Mouse (Mus musculus): ENCODE measurements at regions not wholly inside any gene's neighbourhood (a gene's known extent, or its start where the extent isn't known, plus 50 kb on each side); places are given as distances from the start of the nearest gene placed in this dataset.

DNA sequence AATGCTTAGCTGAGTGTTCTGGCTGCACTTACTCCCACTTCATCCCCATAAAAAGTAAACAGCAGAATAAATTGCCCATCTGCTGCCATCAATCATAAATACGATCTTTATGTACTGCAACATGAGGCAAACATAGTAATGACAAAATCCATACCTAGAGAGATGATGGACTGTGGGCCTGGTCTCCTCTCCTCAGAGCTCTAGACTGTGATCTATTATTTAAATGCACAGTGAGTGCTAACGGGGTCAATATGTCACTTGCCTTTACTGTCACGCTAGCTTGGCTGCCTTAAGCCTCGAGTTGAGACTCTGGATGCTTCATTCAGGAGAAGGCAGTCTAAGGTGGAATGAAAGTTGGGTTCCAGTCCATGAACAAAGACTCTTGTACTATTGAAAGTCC, 683.7 kb upstream of the Vstm2b start:
- no peaks in the 10 kb centered on the region for H3K27me3 ChIP-seq (ENCODE audit: insufficient read depth, low read length)
- no peaks in the 10 kb centered on the region for H3K4me1 ChIP-seq (replicated peaks; ENCODE audit: low read depth, low read length)
- no peak overlapping the region for H3K4me3 ChIP-seq (replicated peaks; ENCODE audit: low read length)
- no peaks in the 10 kb centered on the region for H3K9me3 ChIP-seq (ENCODE audit: low read length)
- TF ChIP-seq POU5F1 (IDR thresholded peaks at IDR 0.05; ENCODE audit: borderline replicate concordance, low read length) (no peak), NANOG (IDR thresholded peaks at IDR 0.05; ENCODE audit: borderline replicate concordance, low read length) (no peak), CTCF (conservative IDR thresholded peaks at IDR 0.05; ENCODE audit: low read length) (no peak)
- H3K36me3 ChIP-seq (ENCODE audit: insufficient read depth, low read length), result no peaks in the 10 kb centered on the region

DNA sequence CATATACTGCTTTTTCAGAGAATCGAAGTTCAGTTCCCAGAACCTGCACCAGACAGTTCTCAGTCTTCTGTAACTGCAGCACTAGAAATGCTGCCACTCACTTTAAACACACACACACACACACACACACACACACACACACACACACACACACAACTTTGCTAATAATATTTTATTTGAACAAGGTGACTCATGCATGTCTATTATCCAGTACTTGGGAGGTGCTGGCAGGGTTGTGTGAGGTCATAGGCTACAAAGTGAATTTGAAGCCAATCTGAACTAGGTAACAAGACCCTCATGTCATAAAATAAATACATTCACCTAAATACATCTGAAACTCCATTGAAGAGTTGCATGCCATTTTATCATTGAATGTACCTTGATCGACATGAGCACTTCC, 682.9 kb upstream of the Vstm2b start:
- TF ChIP-seq CTCF (conservative IDR thresholded peaks at IDR 0.05; ENCODE audit: low read length) (no peak), NANOG (IDR thresholded peaks at IDR 0.05; ENCODE audit: borderline replicate concordance, low read length) (no peak), POU5F1 (IDR thresholded peaks at IDR 0.05; ENCODE audit: borderline replicate concordance, low read length) (no peak)
- Histone ChIP-seq H3K4me1 (replicated peaks; ENCODE audit: low read depth, low read length) (no peaks in the 10 kb centered on the region), H3K36me3 (ENCODE audit: insufficient read depth, low read length) (no peaks in the 10 kb centered on the region), H3K4me3 (replicated peaks; ENCODE audit: low read length) (no peak overlapping the region), H3K27me3 (ENCODE audit: insufficient read depth, low read length) (no peaks in the 10 kb centered on the region), H3K9me3 (ENCODE audit: low read length) (no peaks in the 10 kb centered on the region)

DNA sequence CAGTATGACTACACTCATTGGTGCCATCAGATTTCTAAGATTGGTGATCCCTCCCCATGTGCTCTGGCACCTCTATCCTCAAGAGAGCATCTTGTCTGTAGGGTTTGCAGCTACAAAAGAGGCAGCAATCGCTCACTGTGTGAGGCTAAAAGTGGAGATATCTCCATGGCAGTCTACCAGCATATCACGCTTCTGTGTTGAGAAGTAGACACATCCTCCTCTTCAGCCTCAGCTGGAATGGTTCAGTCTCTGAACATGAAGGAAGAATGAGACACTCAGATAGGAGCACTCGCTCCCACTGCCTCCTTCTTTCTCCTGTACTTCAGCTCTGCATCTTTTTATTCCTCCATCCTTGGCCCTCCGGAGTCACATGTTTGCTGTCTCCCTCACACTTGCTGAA, 677.6 kb upstream of the Vstm2b start:
- Histone ChIP-seq H3K4me3 (replicated peaks; ENCODE audit: low read length) (no peak overlapping the region), H3K36me3 (ENCODE audit: insufficient read depth, low read length) (no peaks in the 10 kb centered on the region), H3K27me3 (ENCODE audit: insufficient read depth, low read length) (no peaks in the 10 kb centered on the region), H3K9me3 (ENCODE audit: low read length) (no peaks in the 10 kb centered on the region), H3K4me1 (replicated peaks; ENCODE audit: low read depth, low read length) (no peaks in the 10 kb centered on the region)
- TF ChIP-seq NANOG (IDR thresholded peaks at IDR 0.05; ENCODE audit: borderline replicate concordance, low read length) (no peak), POU5F1 (IDR thresholded peaks at IDR 0.05; ENCODE audit: borderline replicate concordance, low read length) (no peak)

DNA sequence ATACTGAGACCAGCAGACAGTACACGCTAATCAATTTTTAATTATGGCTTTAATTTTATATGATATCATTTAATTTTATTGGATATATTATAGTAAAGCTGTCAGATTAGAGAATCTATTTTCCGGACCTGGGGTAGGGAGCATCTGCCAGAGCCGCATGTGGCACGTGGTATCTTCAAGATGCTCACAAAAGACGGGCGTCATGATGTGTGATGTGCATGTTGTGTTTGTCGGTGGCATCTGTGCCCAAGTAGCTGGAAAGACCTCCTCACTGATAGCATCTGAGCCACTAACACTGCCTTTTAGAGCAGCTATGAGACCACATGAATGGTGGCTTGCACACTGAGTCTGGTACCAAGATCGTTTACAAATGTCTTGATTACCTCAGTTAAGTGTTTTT, 652.9 kb upstream of the Vstm2b start:
- TF ChIP-seq POU5F1 (IDR thresholded peaks at IDR 0.05; ENCODE audit: borderline replicate concordance, low read length) (no peak), NANOG (IDR thresholded peaks at IDR 0.05; ENCODE audit: borderline replicate concordance, low read length) (no peak), CTCF (conservative IDR thresholded peaks at IDR 0.05; ENCODE audit: low read length) (no peak)
- peaks cover 5% of the 10 kb centered on the region; the same call in 1 of the 2 replicates for H3K9me3 ChIP-seq (ENCODE audit: low read length)
- no peak overlapping the region for H3K4me3 ChIP-seq (replicated peaks; ENCODE audit: low read length)
- no peaks in the 10 kb centered on the region for H3K27me3 ChIP-seq (ENCODE audit: insufficient read depth, low read length)
- no peaks in the 10 kb centered on the region for H3K4me1 ChIP-seq (replicated peaks; ENCODE audit: low read depth, low read length)
- no peaks in the 10 kb centered on the region for H3K36me3 ChIP-seq (ENCODE audit: insufficient read depth, low read length)

DNA sequence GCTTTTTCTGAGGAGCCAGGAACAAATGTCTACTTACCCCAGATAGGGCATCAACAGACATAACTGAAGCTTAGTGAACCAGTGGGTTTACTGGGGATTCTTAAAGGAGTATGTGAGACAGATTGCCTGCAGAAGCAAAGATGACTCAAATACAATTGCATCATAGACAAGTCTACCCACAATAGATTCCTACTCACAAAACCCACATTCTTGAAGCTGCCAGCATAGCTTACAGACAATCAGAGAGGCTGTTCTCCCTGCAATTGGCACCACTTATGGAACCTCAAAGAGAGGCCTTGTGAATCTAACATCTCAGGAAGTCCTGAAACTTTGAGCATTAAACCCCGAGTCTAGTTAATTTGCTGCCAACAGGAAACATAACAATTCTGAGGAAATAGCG, 649.6 kb upstream of the Vstm2b start:
- Histone ChIP-seq H3K4me3 (replicated peaks; ENCODE audit: low read length) (no peak overlapping the region), H3K36me3 (ENCODE audit: insufficient read depth, low read length) (no peaks in the 10 kb centered on the region), H3K27me3 (ENCODE audit: insufficient read depth, low read length) (no peaks in the 10 kb centered on the region), H3K9me3 (ENCODE audit: low read length) (peaks cover 5% of the 10 kb centered on the region; the same call in 1 of the 2 replicates), H3K4me1 (replicated peaks; ENCODE audit: low read depth, low read length) (no peaks in the 10 kb centered on the region)
- no peak for TF ChIP-seq CTCF (conservative IDR thresholded peaks at IDR 0.05; ENCODE audit: low read length)

DNA sequence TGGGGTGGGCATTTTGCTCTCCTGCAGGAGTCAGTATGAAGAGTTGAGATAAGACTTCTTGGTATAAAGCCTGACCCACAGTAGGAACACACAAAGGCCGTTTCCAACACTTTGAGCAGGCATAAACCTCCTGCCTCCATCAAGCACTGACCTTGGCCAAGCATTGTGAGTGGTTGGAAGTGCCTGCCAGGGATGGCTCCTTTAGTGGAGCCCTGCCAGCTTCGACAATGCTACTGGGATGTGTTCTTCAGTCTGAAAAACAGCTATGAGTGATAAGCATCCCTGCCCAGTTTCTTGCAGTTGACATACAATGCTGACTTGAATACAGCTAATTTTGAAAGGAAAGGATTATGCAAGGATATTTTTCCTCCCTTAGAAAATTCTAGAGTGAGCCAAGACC, 644.6 kb upstream of the Vstm2b start:
- H3K9me3 ChIP-seq (ENCODE audit: low read length), result peaks cover 5% of the 10 kb centered on the region; the same call in 1 of the 2 replicates
- no peaks in the 10 kb centered on the region for H3K4me1 ChIP-seq (replicated peaks; ENCODE audit: low read depth, low read length)
- no peak for TF ChIP-seq CTCF (conservative IDR thresholded peaks at IDR 0.05; ENCODE audit: low read length)
- no peak for TF ChIP-seq NANOG (IDR thresholded peaks at IDR 0.05; ENCODE audit: borderline replicate concordance, low read length)
- no peak for TF ChIP-seq POU5F1 (IDR thresholded peaks at IDR 0.05; ENCODE audit: borderline replicate concordance, low read length)
- H3K4me3 ChIP-seq (replicated peaks; ENCODE audit: low read length), result no peak overlapping the region
- H3K36me3 ChIP-seq (ENCODE audit: insufficient read depth, low read length), result no peaks in the 10 kb centered on the region
- no peaks in the 10 kb centered on the region for H3K27me3 ChIP-seq (ENCODE audit: insufficient read depth, low read length)

DNA sequence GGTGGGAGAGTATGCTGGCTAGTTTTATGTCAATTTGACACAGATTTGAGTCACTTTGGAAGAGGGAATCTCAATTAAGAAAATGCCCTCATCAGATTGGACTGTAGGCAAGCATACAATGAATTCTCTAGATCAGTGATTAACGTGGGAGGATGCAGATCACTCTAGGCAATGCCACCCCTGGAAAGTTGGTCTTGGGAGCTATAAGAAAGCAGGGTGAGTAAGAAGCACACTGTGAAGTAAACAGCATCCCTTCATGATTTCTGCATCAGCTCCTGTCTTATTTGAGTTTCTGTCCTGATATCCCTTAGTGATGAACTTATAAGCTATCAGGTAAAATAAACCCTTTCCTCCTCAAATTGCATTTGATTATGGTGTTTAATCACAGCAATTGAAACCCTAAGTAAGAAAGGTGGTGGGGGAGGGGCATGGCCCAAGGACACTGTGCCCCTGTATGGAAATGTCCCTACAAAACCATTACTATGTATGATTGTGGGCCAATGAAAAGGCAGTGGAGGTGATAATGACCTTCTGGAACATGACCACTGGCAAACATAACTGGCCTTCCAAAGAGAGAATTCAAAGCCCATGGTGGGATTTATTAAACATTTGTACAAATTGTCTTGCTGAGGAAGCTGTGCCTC, 640.3 kb upstream of the Vstm2b start:
- TF ChIP-seq POU5F1 (IDR thresholded peaks at IDR 0.05; ENCODE audit: borderline replicate concordance, low read length) (no peak), CTCF (conservative IDR thresholded peaks at IDR 0.05; ENCODE audit: low read length) (no peak), NANOG (IDR thresholded peaks at IDR 0.05; ENCODE audit: borderline replicate concordance, low read length) (no peak)
- Histone ChIP-seq H3K36me3 (ENCODE audit: insufficient read depth, low read length) (no peaks in the 10 kb centered on the region), H3K4me1 (replicated peaks; ENCODE audit: low read depth, low read length) (no peaks in the 10 kb centered on the region), H3K27me3 (ENCODE audit: insufficient read depth, low read length) (no peaks in the 10 kb centered on the region), H3K9me3 (ENCODE audit: low read length) (no peaks in the 10 kb centered on the region), H3K4me3 (replicated peaks; ENCODE audit: low read length) (no peak overlapping the region)

DNA sequence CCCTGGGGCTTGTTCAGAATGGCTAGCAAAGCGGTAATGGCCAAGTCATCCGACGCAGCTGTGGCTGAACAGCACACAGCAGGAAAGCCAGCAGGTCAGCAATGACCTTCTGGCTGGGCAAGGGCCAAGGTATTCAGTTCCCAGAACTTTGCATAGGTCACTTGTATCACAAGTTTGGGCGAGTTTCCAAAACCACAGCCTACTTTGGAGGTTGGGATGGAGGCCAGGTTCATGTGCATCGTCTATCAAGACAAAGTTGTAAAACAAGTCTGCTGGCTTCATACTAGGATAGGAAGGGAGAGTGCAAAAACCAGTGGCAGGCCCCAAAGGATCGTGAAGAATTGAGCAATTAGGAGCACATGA, 639.8 kb upstream of the Vstm2b start:
- H3K4me1 ChIP-seq (replicated peaks; ENCODE audit: low read depth, low read length), result no peaks in the 10 kb centered on the region
- no peak overlapping the region for H3K4me3 ChIP-seq (replicated peaks; ENCODE audit: low read length)
- H3K9me3 ChIP-seq (ENCODE audit: low read length), result no peaks in the 10 kb centered on the region
- no peak for TF ChIP-seq CTCF (conservative IDR thresholded peaks at IDR 0.05; ENCODE audit: low read length)
- TF ChIP-seq NANOG (IDR thresholded peaks at IDR 0.05; ENCODE audit: borderline replicate concordance, low read length), result no peak
- no peak for TF ChIP-seq POU5F1 (IDR thresholded peaks at IDR 0.05; ENCODE audit: borderline replicate concordance, low read length)
- H3K36me3 ChIP-seq (ENCODE audit: insufficient read depth, low read length), result no peaks in the 10 kb centered on the region
- no peaks in the 10 kb centered on the region for H3K27me3 ChIP-seq (ENCODE audit: insufficient read depth, low read length)

DNA sequence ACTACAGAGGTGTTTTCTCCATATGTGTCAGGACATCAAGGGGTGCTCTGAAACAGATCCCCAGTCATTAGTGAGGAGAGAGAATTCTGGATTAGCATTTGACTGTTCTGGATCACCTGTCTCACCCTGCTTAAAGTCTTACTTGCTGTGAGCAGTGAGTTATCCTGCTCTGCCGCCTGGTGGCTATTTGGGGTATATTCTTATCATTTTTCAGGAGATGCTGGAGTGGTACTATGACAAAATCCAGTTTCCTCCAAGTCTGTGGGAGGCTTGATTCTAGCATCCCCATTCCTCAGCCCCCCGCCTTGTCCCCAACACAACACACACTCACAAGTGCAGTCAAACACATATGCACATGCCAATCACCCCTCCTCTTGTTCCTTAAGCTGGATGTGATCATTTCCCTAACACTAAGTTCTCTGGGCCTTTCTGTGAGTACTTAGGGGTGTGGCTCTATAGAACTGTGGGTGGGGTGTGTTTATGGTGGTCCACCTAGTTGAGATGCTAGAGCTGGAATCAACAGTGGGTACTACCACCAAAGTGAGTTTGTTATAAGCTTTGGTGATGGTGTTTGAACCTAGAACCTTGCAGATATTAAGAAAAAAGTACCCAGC, 624.6 kb upstream of the Vstm2b start:
- no peaks in the 10 kb centered on the region for H3K27me3 ChIP-seq (ENCODE audit: insufficient read depth, low read length)

More for the DNA sequence above, 624.6 kb upstream of the Vstm2b start:
- TF ChIP-seq NANOG (IDR thresholded peaks at IDR 0.05; ENCODE audit: borderline replicate concordance, low read length) (no peak), POU5F1 (IDR thresholded peaks at IDR 0.05; ENCODE audit: borderline replicate concordance, low read length) (no peak), CTCF (conservative IDR thresholded peaks at IDR 0.05; ENCODE audit: low read length) (peak; percentile 78)
- no peaks in the 10 kb centered on the region for H3K4me1 ChIP-seq (replicated peaks; ENCODE audit: low read depth, low read length)
- H3K9me3 ChIP-seq (ENCODE audit: low read length), result no peaks in the 10 kb centered on the region
- H3K4me3 ChIP-seq (replicated peaks; ENCODE audit: low read length), result no peak overlapping the region
- H3K36me3 ChIP-seq (ENCODE audit: insufficient read depth, low read length), result no peaks in the 10 kb centered on the region

All from E14TG2a.4 (cell line).